Mouse (Mus musculus) thymus, adult 2 months (tissue): ENCODE results near the gene Fancd2os. TPM values are rescaled to one million over a fixed set of nuclear protein-coding genes. Genes with fewer than 3 reads are reported as not detected.

Experiments
- DNase-seq: peaks from one replicate; pipeline ENCODE4 v3.0.0; 2021
- H3K27ac ChIP-seq: fragments of 200-500 bp; 2 replicates; pipeline ENCODE4 v1.5.1; 2012; ENCODE audit warnings: low read length, control low read depth; ENCODE audit not compliant: control insufficient read depth, insufficient read depth
- H3K27me3 ChIP-seq: fragments of 200-500 bp; 2 replicates; pipeline ENCODE4 v1.6.1; 2012; ENCODE audit warnings: mild to moderate bottlenecking, low read length, moderate library complexity, mixed read lengths; ENCODE audit not compliant: control insufficient read depth, insufficient read depth
- H3K36me3 ChIP-seq: fragments of 200-500 bp; 2 replicates; pipeline ENCODE4 v1.6.1; 2012; ENCODE audit warnings: mild to moderate bottlenecking, low read length, moderate library complexity; ENCODE audit not compliant: control insufficient read depth, insufficient read depth
- H3K4me1 ChIP-seq: fragments of 200-500 bp; replicated peaks from 2 replicates; pipeline ENCODE4 v1.6.1; 2012; ENCODE audit warnings: low read length; ENCODE audit not compliant: control insufficient read depth, insufficient read depth
- H3K4me3 ChIP-seq: fragments of 200-500 bp; 2 replicates; pipeline ENCODE4 v1.5.1; 2012; ENCODE audit warnings: mild to moderate bottlenecking, low read length, control low read depth, moderate library complexity; ENCODE audit not compliant: control insufficient read depth, insufficient read depth
- CTCF ChIP-seq: fragments of 200-500 bp; IDR thresholded peaks from 2 replicates; pipeline ENCODE4 v1.5.1; 2012; ENCODE audit warnings: mild to moderate bottlenecking, control low read depth, low read length, moderate library complexity, borderline replicate concordance; ENCODE audit not compliant: control insufficient read depth, poor library complexity, insufficient read depth; ENCODE audit errors: extremely low read depth
- POLR2A ChIP-seq: fragments of 200-500 bp; IDR thresholded peaks from 2 replicates; pipeline ENCODE4 v1.6.1; 2012; ENCODE audit warnings: mild to moderate bottlenecking, low read length, control low read depth, moderate library complexity; ENCODE audit not compliant: control insufficient read depth, poor library complexity, insufficient read depth; ENCODE audit errors: extremely low read depth
- WGBS: fragments of 180-500 bp; shearing (Covaris S2); methylation state at CpG from one replicate; pipeline ENCODE4 v1.1.7; 2018; 5-methylcytosine and 5-hydroxymethylcytosine counted together
- polyA plus RNA-seq: library from polyadenylated mRNA; depleted of rRNA; stranded (reverse); fragments of >200 nt; gene quantifications from 2 replicates; pipeline ENCODE4 v1.2.3, GENCODE M21; 2012

The Fancd2os gene
- polyA plus RNA-seq, 1 experiment, result not detected

DNA sequence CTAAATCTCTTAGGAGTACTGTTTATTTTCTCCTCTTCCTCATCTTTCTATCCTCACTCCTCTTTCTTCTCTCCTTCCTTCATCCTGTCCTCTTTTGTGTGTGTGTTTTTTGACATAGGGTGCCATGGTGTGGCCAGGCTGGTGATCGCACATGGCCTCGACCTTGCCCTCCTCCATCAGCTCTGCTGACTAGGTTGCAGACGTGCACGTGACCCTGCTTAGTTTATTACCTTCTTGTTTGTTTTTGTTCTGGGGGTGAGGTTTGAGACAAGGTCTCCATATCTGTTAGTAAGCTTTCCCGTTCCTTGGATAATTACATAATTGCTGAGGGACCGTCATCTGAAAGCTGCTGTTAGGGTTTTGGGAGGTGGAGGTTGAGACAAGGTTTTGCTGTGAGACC lies 8.4 kb upstream of the Fancd2os start:
- H3K27ac ChIP-seq, result no peak overlapping the region
- peaks cover 7% of the 10 kb centered on the region; the same call in 1 of the 2 replicates for H3K36me3 ChIP-seq
- no peak overlapping the region for H3K4me3 ChIP-seq
- H3K4me1 ChIP-seq, result peaks cover 7% of the 10 kb centered on the region
- H3K27me3 ChIP-seq, result no peaks in the 10 kb centered on the region
- TF ChIP-seq CTCF (no peak), POLR2A (no peak)
- 96% methylated on average over 6 of the region's 6 CpGs for WGBS
- no peak for DNase-seq

DNA sequence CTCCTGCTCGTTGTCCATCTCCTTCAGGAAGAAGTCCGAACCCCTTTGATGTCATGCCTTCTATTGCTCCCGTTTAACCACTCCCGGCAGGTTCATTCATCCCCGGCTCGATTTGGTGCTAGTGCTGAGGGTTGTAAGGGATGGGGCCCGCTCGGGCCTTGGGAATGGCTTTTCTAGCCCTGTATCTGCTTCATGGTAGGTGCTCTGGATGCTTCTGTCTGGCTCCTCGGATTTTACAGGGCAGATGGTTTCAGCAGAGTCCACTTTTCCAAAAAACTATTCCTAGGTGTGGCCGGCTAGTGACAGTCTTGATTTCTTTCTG lies 4.7 kb upstream of the Fancd2os start:
- no peaks in the 10 kb centered on the region for H3K27me3 ChIP-seq
- H3K4me3 ChIP-seq, result peak overlapping the region; percentile 85
- no peak for DNase-seq
- peaks cover 7% of the 10 kb centered on the region for H3K4me1 ChIP-seq
- TF ChIP-seq POLR2A (no peak), CTCF (no peak)
- 0 out of 2 replicates have a peak, but pooled peaks cover 2% of the 10 kb centered on the region for H3K36me3 ChIP-seq
- no peak overlapping the region for H3K27ac ChIP-seq
- WGBS, result 5% methylated on average over 10 of the region's 10 CpGs

DNA sequence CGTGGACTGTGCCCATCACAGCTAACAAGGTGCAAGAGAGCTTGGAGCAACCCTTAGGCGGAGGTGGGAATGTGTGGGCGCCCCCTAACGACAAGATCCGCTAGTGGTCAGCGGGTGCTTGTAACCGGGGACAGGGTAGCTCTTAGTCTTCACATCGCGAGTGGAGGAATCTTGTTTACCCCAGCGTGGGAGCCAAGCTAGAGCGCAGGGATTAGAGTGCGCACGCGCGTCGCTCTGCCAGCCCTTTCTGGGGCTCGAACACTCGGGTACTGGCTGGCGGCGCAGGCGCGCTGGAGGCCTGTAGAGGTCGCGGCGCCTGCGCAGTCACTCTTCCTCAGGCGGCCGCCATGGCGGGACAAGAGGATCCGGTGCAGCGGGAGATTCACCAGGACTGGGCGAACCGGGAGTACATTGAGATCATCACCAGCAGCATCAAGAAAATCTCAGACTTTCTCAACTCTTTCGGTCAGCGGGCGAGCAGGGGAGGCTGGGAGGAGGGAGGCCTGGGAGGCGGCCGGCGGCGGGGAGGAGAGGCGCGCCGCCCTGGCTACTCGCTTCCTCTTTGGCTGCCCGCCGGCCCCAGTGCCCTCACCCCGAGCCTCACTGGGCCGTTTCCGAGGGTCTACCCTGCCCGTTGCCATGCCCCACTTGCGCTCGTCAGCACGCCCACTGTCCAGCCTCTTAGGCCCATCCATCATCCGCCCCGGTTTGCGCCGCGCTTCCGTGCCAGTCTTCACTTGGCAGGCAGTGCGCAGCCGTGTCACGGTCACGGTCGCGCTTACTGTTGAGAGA lies 4.1 kb upstream of the Fancd2os start, which contains the start of gene Brk1:
Gene Brk1 (plus strand): TSS at position 341 of the 792 bp plus-strand sequence.
- no peak within 1 kb of the TSS for H3K27ac ChIP-seq
- H3K4me1 ChIP-seq, result peaks cover 7% of the 10 kb centered on the region
- no peaks in the 10 kb centered on the region for H3K36me3 ChIP-seq
- TF ChIP-seq CTCF, result peak; percentile 89
- peak; percentile 35; the same call in 1 of the 2 replicates for TF ChIP-seq POLR2A
- WGBS, result under 1% methylated on average over 64 of the region's 65 CpGs
- DNase-seq, result peak; percentile 84
- H3K4me3 ChIP-seq, result peak within 1 kb of the TSS; percentile 85
- no peaks in the 10 kb centered on the region for H3K27me3 ChIP-seq

DNA sequence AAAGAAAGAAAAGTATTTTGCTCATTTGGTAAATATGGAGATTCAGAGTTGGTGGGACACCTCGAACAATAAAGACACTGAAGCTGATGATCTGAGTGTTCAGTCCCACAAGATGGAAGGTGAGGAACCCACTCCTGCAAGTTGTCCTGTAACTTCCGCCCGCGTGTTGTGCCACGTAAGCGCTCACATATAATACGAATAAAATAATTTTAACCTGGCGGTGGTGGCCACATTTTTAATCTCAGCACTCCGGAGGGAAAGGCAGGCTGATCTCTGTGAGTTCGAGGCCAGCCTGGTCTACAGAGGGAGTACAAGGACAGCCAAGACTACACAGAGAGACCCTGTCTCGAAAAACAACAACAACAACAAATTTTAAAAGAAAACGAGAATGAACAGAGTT lies 3.5 kb upstream of the Fancd2os start:
- Histone ChIP-seq H3K4me1 (peaks cover 7% of the 10 kb centered on the region), H3K36me3 (no peaks in the 10 kb centered on the region), H3K27me3 (no peaks in the 10 kb centered on the region), H3K27ac (no peak overlapping the region), H3K4me3 (peak overlapping the region; percentile 85)
- 76% methylated on average over 12 of the region's 12 CpGs for WGBS
- TF ChIP-seq POLR2A, result no peak
- TF ChIP-seq CTCF, result no peak
- DNase-seq, result no peak

DNA sequence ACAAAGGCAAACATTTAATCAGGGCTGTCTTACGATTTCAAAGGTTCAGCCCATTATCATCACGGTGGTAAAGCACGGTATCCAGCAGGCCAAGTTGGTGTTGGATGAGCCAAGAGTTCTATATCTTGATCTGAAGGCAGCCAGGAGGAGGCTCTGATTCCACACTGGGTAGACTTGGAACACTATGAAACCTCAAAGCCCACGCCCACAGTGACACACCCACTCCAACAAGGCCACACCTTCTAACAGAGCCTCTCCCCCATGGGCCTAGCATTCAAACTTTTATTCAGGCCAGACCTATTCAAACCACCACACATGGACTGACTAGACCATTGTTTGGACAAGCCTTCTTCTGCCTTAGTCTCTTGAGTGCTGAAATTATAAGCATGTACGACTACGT lies 2.3 kb upstream of the Fancd2os start:
- H3K27me3 ChIP-seq, result no peaks in the 10 kb centered on the region
- no peak overlapping the region for H3K27ac ChIP-seq
- no peak for TF ChIP-seq CTCF
- TF ChIP-seq POLR2A, result no peak
- no peak for DNase-seq
- H3K4me1 ChIP-seq, result peaks cover 7% of the 10 kb centered on the region
- no peaks in the 10 kb centered on the region for H3K36me3 ChIP-seq
- WGBS, result 95% methylated on average over 6 of the region's 6 CpGs
- no peak overlapping the region for H3K4me3 ChIP-seq

- 96% methylated on average over 5 of the region's 5 CpGs for WGBS
- H3K4me1 ChIP-seq, result 0 out of 2 replicates have a peak, but pooled peaks cover 2% of the 10 kb centered on the region
- no peak overlapping the region for H3K27ac ChIP-seq
- DNase-seq, result no peak
- H3K27me3 ChIP-seq, result no peaks in the 10 kb centered on the region
- TF ChIP-seq POLR2A (no peak), CTCF (no peak)
- H3K4me3 ChIP-seq, result no peak overlapping the region
- no peaks in the 10 kb centered on the region for H3K36me3 ChIP-seq
Observed at GRCm38 (mm10) chr6:113599833-113600232, 682 bp downstream of the Fancd2os start.
